Mouse (Mus musculus): ENCODE results near the gene S1pr2. TPM values are rescaled to one million over a fixed set of nuclear protein-coding genes. Genes with fewer than 3 reads are reported as not detected.

S1pr2 gene
- total and polyA plus RNA-seq, 3 experiments: 1.3 to 3.2 (median 2.0) TPM

- peak overlapping the region; percentile 74 for H3K27ac ChIP-seq (ENCODE audit: insufficient read depth, low read depth)
- TF ChIP-seq CHD2 (IDR thresholded peaks at IDR 0.05; ENCODE audit: low read length): peak; percentile 59; the same call in 1 of the 2 replicates
- peak; percentile 50; the same call in 1 of the 2 replicates for TF ChIP-seq MEF2A (IDR thresholded peaks at IDR 0.05; ENCODE audit: borderline replicate concordance, low read depth, low read length)
- TF ChIP-seq CTCF (conservative IDR thresholded peaks at IDR 0.05 in 1 of 2, IDR thresholded peaks at IDR 0.05 in 1 of 2; ENCODE audit: low read depth in 2 of 2, low read length in 2 of 2): no peak
- TF ChIP-seq E2F4 (IDR thresholded peaks at IDR 0.05; ENCODE audit: insufficient replicate concordance, low read depth, low read length): no peak
- no peak; the same call in 1 of the 2 replicates for TF ChIP-seq POLR2AphosphoS2 (IDR thresholded peaks at IDR 0.05; ENCODE audit: low read depth, low read length)
- no peak for TF ChIP-seq USF1 (IDR thresholded peaks at IDR 0.05; ENCODE audit: low read depth, low read length)
- no peak for TF ChIP-seq JUN (IDR thresholded peaks at IDR 0.05; ENCODE audit: insufficient read depth, low read depth, low read length)
- TF ChIP-seq TCF12 (IDR thresholded peaks at IDR 0.05; ENCODE audit: low read depth, low read length): no peak
- no peak; the same call in 1 of the 2 replicates for TF ChIP-seq CHD1 (IDR thresholded peaks at IDR 0.05; ENCODE audit: low read depth, low read length)
- TF ChIP-seq SIN3A (IDR thresholded peaks at IDR 0.05; ENCODE audit: low read length): 0 out of 2 replicates have a peak, but pooled peaks have one; percentile 45
- TF ChIP-seq MAFK (IDR thresholded peaks at IDR 0.05; ENCODE audit: insufficient replicate concordance, low read length): no peak
- TF ChIP-seq UBTF (IDR thresholded peaks at IDR 0.05; ENCODE audit: low read depth, low read length): no peak; the same call in 1 of the 2 replicates
- no peak for TF ChIP-seq ZNF384 (IDR thresholded peaks at IDR 0.05; ENCODE audit: low read depth, low read length)
- TF ChIP-seq MXI1 (IDR thresholded peaks at IDR 0.05; ENCODE audit: low read depth, low read length): peak; percentile 23; the same call in 1 of the 2 replicates
- TF ChIP-seq NELFE (IDR thresholded peaks at IDR 0.05; ENCODE audit: low read depth, low read length): no peak
- TF ChIP-seq KAT2A (IDR thresholded peaks at IDR 0.05; ENCODE audit: insufficient replicate concordance, low read length): no peak
- TF ChIP-seq RCOR1 (conservative IDR thresholded peaks at IDR 0.05; ENCODE audit: low read depth, low read length): no peak; the same call in 1 of the 2 replicates
- 0 out of 2 replicates have a peak, but pooled peaks have one; percentile 9 for TF ChIP-seq TBP (conservative IDR thresholded peaks at IDR 0.05; ENCODE audit: low read depth, low read length)
- TF ChIP-seq ELF1 (IDR thresholded peaks at IDR 0.05; ENCODE audit: low read depth, low read length): 0 out of 2 replicates have a peak, but pooled peaks have one; percentile 32
- no peak for TF ChIP-seq USF2 (conservative IDR thresholded peaks at IDR 0.05; ENCODE audit: low read depth, low read length)
- peak; percentile 53 for TF ChIP-seq BHLHE40 (IDR thresholded peaks at IDR 0.05; ENCODE audit: low read depth, low read length)
- no peak for TF ChIP-seq RAD21 (IDR thresholded peaks at IDR 0.05; ENCODE audit: low read depth, low read length)
- peak; percentile 76 for TF ChIP-seq ETS1 (conservative IDR thresholded peaks at IDR 0.05; ENCODE audit: low read depth, low read length)
- TF ChIP-seq JUND (conservative IDR thresholded peaks at IDR 0.05; ENCODE audit: low read depth, low read length): no peak
- peak; percentile 69 for TF ChIP-seq IRF4 (IDR thresholded peaks at IDR 0.05; ENCODE audit: low read depth, low read length)
- TF ChIP-seq MAZ (IDR thresholded peaks at IDR 0.05; ENCODE audit: low read depth, low read length): 0 out of 2 replicates have a peak, but pooled peaks have one; percentile 48
- no peak for TF ChIP-seq HCFC1 (IDR thresholded peaks at IDR 0.05; ENCODE audit: low read depth, low read length)
- no peak for TF ChIP-seq MAX (IDR thresholded peaks at IDR 0.05; ENCODE audit: low read length)
- TF ChIP-seq EP300 (IDR thresholded peaks at IDR 0.05; ENCODE audit: low read length): no peak
- no peak for TF ChIP-seq PAX5 (IDR thresholded peaks at IDR 0.05; ENCODE audit: low read length)
- TF ChIP-seq ZC3H11A (IDR thresholded peaks at IDR 0.05; ENCODE audit: low read depth, low read length): no peak
- TF ChIP-seq ZMIZ1 (IDR thresholded peaks at IDR 0.05; ENCODE audit: low read depth, low read length): no peak; the same call in 1 of the 2 replicates
- no peak for TF ChIP-seq GABPA (IDR thresholded peaks at IDR 0.05; ENCODE audit: insufficient replicate concordance, low read depth, low read length)
- TF ChIP-seq MYC (IDR thresholded peaks at IDR 0.05; ENCODE audit: low read depth, low read length): 0 out of 2 replicates have a peak, but pooled peaks have one; percentile 28
- no peak for TF ChIP-seq SMC3 (IDR thresholded peaks at IDR 0.05; ENCODE audit: low read depth, low read length)
- no peak for TF ChIP-seq POLR2A (IDR thresholded peaks at IDR 0.05; ENCODE audit: low read depth, low read length)
- peak; percentile 48; the same call in 1 of the 2 replicates for TF ChIP-seq NRF1 (IDR thresholded peaks at IDR 0.05; ENCODE audit: low read depth, low read length)
- TF ChIP-seq ZKSCAN1 (IDR thresholded peaks at IDR 0.05; ENCODE audit: borderline replicate concordance, low read depth, low read length): no peak
- peaks cover 55% of the 10 kb centered on the region for H3K79me2 ChIP-seq (replicated peaks; ENCODE audit: control insufficient read depth, extremely low read depth, insufficient read depth, poor library complexity, severe bottlenecking)
- peaks cover 23 to 50% of the 10 kb centered on the region in 2 experiments for H3K4me1 ChIP-seq (ENCODE audit: control insufficient read depth in 1 of 2, insufficient read depth in 2 of 2)
- H3K9ac ChIP-seq (ENCODE audit: insufficient read depth, low read depth): peak overlapping the region; percentile 50
- in situ Hi-C loops (cut with MboI; ENCODE audit: low pct_ligation_motif_present, low pct_unique_long_range_greater_than_20kb, low sequenced_read_pairs) (loop anchor here (10.0 kb wide), 1 partner anchor 128 kb away; the partner anchor contains the start of gene Cdc37), dilution Hi-C loops (cut with MboI; ENCODE audit: extremely low pct_ligation_motif_present, extremely low pct_unique_long_range_greater_than_20kb, low sequenced_read_pairs) (no loop called here)
- peaks cover 29 to 42% of the 10 kb centered on the region in 2 experiments for H3K36me3 ChIP-seq (replicated peaks in 1 of 2; ENCODE audit: control insufficient read depth in 1 of 2, insufficient read depth in 1 of 2, low read length in 1 of 2)
- peak overlapping the region; percentile 89 for H3K4me2 ChIP-seq (ENCODE audit: insufficient read depth, low read depth, poor library complexity, severe bottlenecking)
- H3K27me3 ChIP-seq (replicated peaks): no peaks in the 10 kb centered on the region
- peak overlapping the region; percentile 60 to 90 (median 69) for H3K4me3 ChIP-seq (replicated peaks in 1 of 3; ENCODE audit: low read depth in 2 of 3, low read length in 2 of 3, poor library complexity in 1 of 3)
- no peak for DNase-seq (ENCODE audit: extremely low read depth)
- H3K9me3 ChIP-seq (replicated peaks; ENCODE audit: low read length): no peaks in the 10 kb centered on the region
Measured at GRCm38 (mm10) chr9:21016331-21017176, 40.0 kb upstream of the S1pr2 start.
